Mouse (Mus musculus) liver, postnatal 0 days (tissue): ENCODE data around the gene Lgals3.

ENCODE experiments used
- CTCF ChIP-seq: sonication (generic); IDR thresholded peaks from 2 replicates; pipeline ENCODE4 v1.5.1; 2016; ENCODE audit warnings: antibody characterized with exemption, low read depth
- EP300 ChIP-seq: IDR thresholded peaks from 2 replicates; pipeline ENCODE4 v1.6.1; 2016; ENCODE audit warnings: antibody characterized with exemption, low read depth, mild to moderate bottlenecking

DNA sequence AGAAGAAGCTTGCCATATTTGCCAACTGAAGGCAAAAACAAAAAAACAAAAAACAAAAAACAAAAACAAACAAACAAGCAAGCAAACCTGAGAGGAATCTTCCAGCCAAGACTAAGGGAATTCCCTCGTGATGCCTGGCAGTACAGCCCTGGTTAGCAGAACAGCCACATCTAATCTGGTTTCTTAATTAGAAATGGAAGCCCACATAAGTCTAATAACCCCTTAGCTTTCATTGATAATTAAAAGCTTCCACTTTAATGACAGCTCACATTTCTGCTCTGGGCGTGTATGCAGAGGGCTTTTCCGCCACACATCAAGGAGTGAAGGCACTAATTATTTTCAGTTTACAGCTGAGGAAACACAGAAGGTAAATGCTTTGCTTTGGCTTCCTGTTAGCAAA lies 32.3 kb upstream of the Lgals3 start:
- TF ChIP-seq CTCF (no peak), EP300 (no peak)
